Mouse (Mus musculus) spleen, postnatal 4 days (tissue): Measurements from ENCODE around the gene Ccdc116.
"Not testable (repeated sequence)": the region's sequence is repeated elsewhere in the genome, so short reads cannot be mapped to it uniquely, and the experiment has no call there.

ENCODE experiments used
- DNase-seq, 2 experiments: peaks; one replicate each; pipeline ENCODE4 v3.0.0; 2022; ENCODE audit warnings: low spot score in 2 of 2

Gene Ccdc116

GRCm38 (mm10) chr16:17146772-17147235, at the start of gene Ccdc116:
Gene Ccdc116 (minus strand): TSS chr16:17147229.
- peak; percentile 73 to 85 for DNase-seq

GRCm38 (mm10) chr16:17193823-17194222, 46.8 kb upstream of the Ccdc116 start:
- DNase-seq = no peak

GRCm38 (mm10) chr16:17185475-17185874, 38.4 kb upstream of the Ccdc116 start:
- no peak for DNase-seq

- DNase-seq = no peak
Observed at GRCm38 (mm10) chr16:17183003-17183402, 36.0 kb upstream of the Ccdc116 start.

- no peak for DNase-seq
Observed at GRCm38 (mm10) chr16:17182136-17182535, 35.1 kb upstream of the Ccdc116 start.

- DNase-seq = peak in 1 of 2 experiments; percentile 38
Observed at GRCm38 (mm10) chr16:17181382-17181781, 34.4 kb upstream of the Ccdc116 start.

GRCm38 (mm10) chr16:17179706-17180105, 32.7 kb upstream of the Ccdc116 start:
- no peak for DNase-seq

- no peak for DNase-seq
Observed at GRCm38 (mm10) chr16:17177623-17178170, 30.7 kb upstream of the Ccdc116 start.

GRCm38 (mm10) chr16:17175765-17176164, 28.7 kb upstream of the Ccdc116 start:
- DNase-seq = no peak

GRCm38 (mm10) chr16:17168049-17168448, 21.0 kb upstream of the Ccdc116 start:
- no peak for DNase-seq

GRCm38 (mm10) chr16:17167179-17167578, 20.1 kb upstream of the Ccdc116 start:
- no peak for DNase-seq

GRCm38 (mm10) chr16:17165478-17165877, 18.4 kb upstream of the Ccdc116 start:
- DNase-seq = not testable (repeated sequence)

GRCm38 (mm10) chr16:17154346-17154745, 7.3 kb upstream of the Ccdc116 start:
- DNase-seq = no peak

GRCm38 (mm10) chr16:17151874-17152273, 4.8 kb upstream of the Ccdc116 start:
- DNase-seq = no peak

- DNase-seq = no peak
Observed at GRCm38 (mm10) chr16:17150520-17151258, 3.7 kb upstream of the Ccdc116 start.

- peak; percentile 37 to 71 for DNase-seq
Observed at GRCm38 (mm10) chr16:17148084-17148483, 1.1 kb upstream of the Ccdc116 start.

- DNase-seq = peak in 1 of 2 experiments; percentile 20
Observed at GRCm38 (mm10) chr16:17147391-17147929, 431 bp upstream of the Ccdc116 start.

- no peak for DNase-seq
Observed at GRCm38 (mm10) chr16:17144339-17144738, 2.7 kb downstream of the Ccdc116 start, which contains the start of gene Ydjc. Gene Ydjc (plus strand): TSS chr16:17144621.

GRCm38 (mm10) chr16:17137355-17137754, 9.7 kb downstream of the Ccdc116 start:
- DNase-seq = no peak

GRCm38 (mm10) chr16:17132906-17133200, 14.2 kb downstream of the Ccdc116 start:
- no peak for DNase-seq

GRCm38 (mm10) chr16:17132089-17132905, 14.7 kb downstream of the Ccdc116 start, which contains the start of gene Sdf2l1:
Gene Sdf2l1 (minus strand): TSS chr16:17132383.
- peak; percentile 96 to 98 for DNase-seq
